Mouse (Mus musculus): Measurements from ENCODE around the gene Nup153. TPM values are rescaled to one million over a fixed set of nuclear protein-coding genes. Genes with fewer than 3 reads are reported as not detected.

The Nup153 gene
- polyA plus RNA-seq, 1 experiment, result not detected

DNA sequence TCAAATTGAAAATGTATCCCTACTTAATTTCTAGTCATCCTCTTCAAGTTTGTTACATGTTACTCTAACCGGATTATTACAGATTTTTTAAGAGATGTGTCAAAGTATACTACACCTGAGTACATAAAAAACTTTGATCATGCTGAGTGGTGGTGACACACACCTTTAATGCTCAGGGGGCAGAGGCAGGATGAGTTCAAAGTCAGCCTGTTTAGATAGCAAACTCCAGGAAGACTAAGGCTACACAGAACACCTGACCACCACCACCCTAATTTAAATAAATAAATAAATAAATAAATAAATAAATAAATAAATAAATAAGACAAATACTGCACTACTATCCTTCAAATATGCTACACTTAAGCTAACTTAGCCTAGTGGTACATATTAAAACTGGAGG is 31.8 kb downstream of the Nup153 start:
- Histone ChIP-seq H3K27ac (ENCODE audit: insufficient read depth, low read depth, low read length) (no peak overlapping the region), H3K4me3 (ENCODE audit: insufficient read depth, low read depth, low read length) (no peak overlapping the region), H3K4me1 (ENCODE audit: control insufficient read depth, insufficient read depth, low read length) (no peaks in the 10 kb centered on the region)
- no peak for TF ChIP-seq CTCF (IDR thresholded peaks at IDR 0.05; ENCODE audit: insufficient read depth, low read depth, low read length)
- no peak for TF ChIP-seq POLR2A (IDR thresholded peaks at IDR 0.05; ENCODE audit: insufficient read depth, low read depth, low read length)
- 95% methylated on average over 1 of the region's 1 CpGs for WGBS

- Histone ChIP-seq H3K27ac (ENCODE audit: insufficient read depth, low read depth, low read length) (no peak overlapping the region), H3K4me1 (ENCODE audit: control insufficient read depth, insufficient read depth, low read length) (no peaks in the 10 kb centered on the region), H3K4me3 (ENCODE audit: insufficient read depth, low read depth, low read length) (no peak overlapping the region)
- no peak for TF ChIP-seq CTCF (IDR thresholded peaks at IDR 0.05; ENCODE audit: insufficient read depth, low read depth, low read length)
- no peak for TF ChIP-seq POLR2A (IDR thresholded peaks at IDR 0.05; ENCODE audit: insufficient read depth, low read depth, low read length)
- WGBS, result 52% methylated on average over 1 of the region's 1 CpGs
Observed at GRCm38 (mm10) chr13:46695296-46695908, 32.3 kb downstream of the Nup153 start.

- Histone ChIP-seq H3K4me3 (ENCODE audit: insufficient read depth, low read depth, low read length) (no peak overlapping the region), H3K4me1 (ENCODE audit: control insufficient read depth, insufficient read depth, low read length) (no peaks in the 10 kb centered on the region), H3K27ac (ENCODE audit: insufficient read depth, low read depth, low read length) (no peak overlapping the region)
- TF ChIP-seq POLR2A (IDR thresholded peaks at IDR 0.05; ENCODE audit: insufficient read depth, low read depth, low read length) (no peak), CTCF (IDR thresholded peaks at IDR 0.05; ENCODE audit: insufficient read depth, low read depth, low read length) (no peak)
- 87% methylated on average over 4 of the region's 4 CpGs for WGBS
Observed at GRCm38 (mm10) chr13:46690559-46691241, 37.0 kb downstream of the Nup153 start.

DNA sequence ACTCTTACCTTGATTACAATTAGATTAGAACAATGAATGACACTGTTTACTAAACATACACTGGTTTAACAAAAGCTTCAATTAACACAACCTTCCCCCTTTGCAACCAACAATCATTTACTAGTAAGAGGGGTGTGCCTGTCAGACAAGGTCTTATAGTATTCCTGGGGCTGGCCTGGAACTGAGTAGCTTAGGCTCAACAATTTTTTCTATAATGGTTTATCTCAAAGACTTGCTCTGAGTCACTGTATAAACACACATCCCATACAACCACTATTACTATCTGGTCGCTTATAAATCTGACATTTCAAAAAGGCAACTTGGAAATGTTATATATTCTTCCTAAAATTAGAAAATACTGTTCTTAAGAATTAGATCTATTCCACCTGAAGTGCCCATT is 44.4 kb downstream of the Nup153 start:
- WGBS, result 63% methylated on average over 1 of the region's 1 CpGs

GRCm38 (mm10) chr13:46682921-46683320 is 44.8 kb downstream of the Nup153 start:
- 68% methylated on average over 2 of the region's 2 CpGs for WGBS
- Histone ChIP-seq H3K4me1 (ENCODE audit: control insufficient read depth, insufficient read depth, low read length) (no peaks in the 10 kb centered on the region), H3K27ac (ENCODE audit: insufficient read depth, low read depth, low read length) (no peak overlapping the region), H3K4me3 (ENCODE audit: insufficient read depth, low read depth, low read length) (no peak overlapping the region)
- no peak for TF ChIP-seq POLR2A (IDR thresholded peaks at IDR 0.05; ENCODE audit: insufficient read depth, low read depth, low read length)
- no peak for TF ChIP-seq CTCF (IDR thresholded peaks at IDR 0.05; ENCODE audit: insufficient read depth, low read depth, low read length)

More for the DNA sequence above, 44.4 kb downstream of the Nup153 start:
- Histone ChIP-seq H3K27ac (ENCODE audit: insufficient read depth, low read depth, low read length) (no peak overlapping the region), H3K4me1 (ENCODE audit: control insufficient read depth, insufficient read depth, low read length) (no peaks in the 10 kb centered on the region), H3K4me3 (ENCODE audit: insufficient read depth, low read depth, low read length) (no peak overlapping the region)
- TF ChIP-seq CTCF (IDR thresholded peaks at IDR 0.05; ENCODE audit: insufficient read depth, low read depth, low read length), result no peak
- no peak for TF ChIP-seq POLR2A (IDR thresholded peaks at IDR 0.05; ENCODE audit: insufficient read depth, low read depth, low read length)

GRCm38 (mm10) chr13:46677721-46678120 is 50.0 kb downstream of the Nup153 start:
- Histone ChIP-seq H3K27ac (ENCODE audit: insufficient read depth, low read depth, low read length) (no peak overlapping the region), H3K4me1 (ENCODE audit: control insufficient read depth, insufficient read depth, low read length) (no peaks in the 10 kb centered on the region), H3K4me3 (ENCODE audit: insufficient read depth, low read depth, low read length) (no peak overlapping the region)
- WGBS, result 81% methylated on average over 4 of the region's 4 CpGs
- TF ChIP-seq POLR2A (IDR thresholded peaks at IDR 0.05; ENCODE audit: insufficient read depth, low read depth, low read length) (no peak), CTCF (IDR thresholded peaks at IDR 0.05; ENCODE audit: insufficient read depth, low read depth, low read length) (no peak)

- TF ChIP-seq CTCF (IDR thresholded peaks at IDR 0.05; ENCODE audit: insufficient read depth, low read depth, low read length) (no peak), POLR2A (IDR thresholded peaks at IDR 0.05; ENCODE audit: insufficient read depth, low read depth, low read length) (no peak)
- Histone ChIP-seq H3K4me1 (ENCODE audit: control insufficient read depth, insufficient read depth, low read length) (0 out of 2 replicates have a peak, but pooled peaks cover 2% of the 10 kb centered on the region), H3K27ac (ENCODE audit: insufficient read depth, low read depth, low read length) (no peak overlapping the region), H3K4me3 (ENCODE audit: insufficient read depth, low read depth, low read length) (no peak overlapping the region)
- WGBS, result 38% methylated on average over 2 of the region's 2 CpGs
Observed at GRCm38 (mm10) chr13:46674601-46675000, 53.1 kb downstream of the Nup153 start.

GRCm38 (mm10) chr13:46670514-46670913 is 57.2 kb downstream of the Nup153 start:
- Histone ChIP-seq H3K4me1 (ENCODE audit: control insufficient read depth, insufficient read depth, low read length) (0 out of 2 replicates have a peak, but pooled peaks cover 2% of the 10 kb centered on the region), H3K27ac (ENCODE audit: insufficient read depth, low read depth, low read length) (no peak overlapping the region), H3K4me3 (ENCODE audit: insufficient read depth, low read depth, low read length) (no peak overlapping the region)
- WGBS, result 48% methylated on average over 9 of the region's 9 CpGs
- TF ChIP-seq POLR2A (IDR thresholded peaks at IDR 0.05; ENCODE audit: insufficient read depth, low read depth, low read length), result no peak
- no peak for TF ChIP-seq CTCF (IDR thresholded peaks at IDR 0.05; ENCODE audit: insufficient read depth, low read depth, low read length)

DNA sequence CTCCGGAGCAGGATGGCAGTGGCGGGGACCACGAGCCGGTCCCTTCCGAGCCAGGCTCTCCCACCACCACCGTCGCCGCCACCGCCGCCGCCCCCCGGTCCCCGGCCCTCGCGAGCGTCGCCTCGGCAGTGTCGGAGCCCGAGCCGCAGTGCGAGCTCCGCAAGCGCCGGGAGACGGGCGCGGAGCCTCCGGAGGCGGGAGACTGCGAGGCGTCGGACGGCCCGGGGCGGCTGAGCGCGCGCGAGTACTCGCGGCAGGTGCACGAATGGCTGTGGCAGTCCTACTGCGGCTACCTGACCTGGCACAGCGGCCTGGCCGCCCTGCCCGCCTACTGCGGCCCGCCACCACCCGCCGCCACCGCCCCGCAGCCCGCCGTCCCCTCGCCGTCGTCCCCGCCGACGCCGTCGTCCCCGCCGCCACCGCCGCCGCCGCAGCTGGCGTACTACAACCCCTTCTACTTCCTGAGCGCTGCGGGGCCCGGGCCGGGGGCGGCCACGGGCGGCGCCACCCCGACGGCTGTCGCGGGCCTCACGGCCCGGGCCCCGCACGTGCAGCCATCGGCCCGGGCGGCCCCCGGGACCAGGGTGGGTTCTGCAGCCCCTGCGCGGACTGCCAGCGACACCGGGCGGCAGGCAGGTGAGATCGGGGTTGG is 58.0 kb downstream of the Nup153 start:
- TF ChIP-seq POLR2A (IDR thresholded peaks at IDR 0.05; ENCODE audit: insufficient read depth, low read depth, low read length) (no peak; the same call in 1 of the 2 replicates), CTCF (IDR thresholded peaks at IDR 0.05; ENCODE audit: insufficient read depth, low read depth, low read length) (no peak)
- Histone ChIP-seq H3K4me3 (ENCODE audit: insufficient read depth, low read depth, low read length) (peak overlapping the region; percentile 79), H3K4me1 (ENCODE audit: control insufficient read depth, insufficient read depth, low read length) (0 out of 2 replicates have a peak, but pooled peaks cover 2% of the 10 kb centered on the region), H3K27ac (ENCODE audit: insufficient read depth, low read depth, low read length) (peak overlapping the region; percentile 29; the same call in 1 of the 2 replicates)
- WGBS, result under 1% methylated on average over 94 of the region's 96 CpGs
